Mouse (Mus musculus): Measurements from ENCODE around the gene Syt1.

Syt1 gene

GRCm38 (mm10) chr10:108884520-108884919 lies 126.3 kb downstream of the Syt1 start:
- DNase-seq, result no peak

GRCm38 (mm10) chr10:108880372-108880771 lies 130.4 kb downstream of the Syt1 start:
- no peak for DNase-seq

GRCm38 (mm10) chr10:108875730-108876129 lies 135.1 kb downstream of the Syt1 start:
- DNase-seq, result no peak

- DNase-seq, result no peak
Observed at GRCm38 (mm10) chr10:108874687-108875086, 136.1 kb downstream of the Syt1 start.

- DNase-seq, result no peak
Observed at GRCm38 (mm10) chr10:108872359-108872758, 138.4 kb downstream of the Syt1 start.

- no peak for DNase-seq
Observed at GRCm38 (mm10) chr10:108870586-108870985, 140.2 kb downstream of the Syt1 start.

GRCm38 (mm10) chr10:108868136-108868535 lies 142.6 kb downstream of the Syt1 start:
- DNase-seq, result no peak

- DNase-seq, result peak; percentile 27
Observed at GRCm38 (mm10) chr10:108867202-108867601, 143.6 kb downstream of the Syt1 start.

GRCm38 (mm10) chr10:108865586-108865985 lies 145.2 kb downstream of the Syt1 start:
- no peak for DNase-seq

GRCm38 (mm10) chr10:108855986-108856385 lies 154.8 kb downstream of the Syt1 start:
- no peak for DNase-seq

- no peak for DNase-seq
Observed at GRCm38 (mm10) chr10:108852757-108853156, 158.0 kb downstream of the Syt1 start.

GRCm38 (mm10) chr10:108837434-108837833 lies 173.3 kb downstream of the Syt1 start:
- DNase-seq, result no peak

GRCm38 (mm10) chr10:108832248-108832647 lies 178.5 kb downstream of the Syt1 start:
- no peak for DNase-seq

- DNase-seq, result no peak
Observed at GRCm38 (mm10) chr10:108831801-108832200, 179.0 kb downstream of the Syt1 start.

GRCm38 (mm10) chr10:108822273-108822672 lies 188.5 kb downstream of the Syt1 start:
- DNase-seq, result no peak

GRCm38 (mm10) chr10:108815339-108815738 lies 195.4 kb downstream of the Syt1 start:
- no peak for DNase-seq

GRCm38 (mm10) chr10:108804380-108804779 lies 206.4 kb downstream of the Syt1 start:
- DNase-seq, result no peak

- no peak for DNase-seq
Observed at GRCm38 (mm10) chr10:108800776-108801175, 210.0 kb downstream of the Syt1 start.

- DNase-seq, result no peak
Observed at GRCm38 (mm10) chr10:108798826-108799225, 212.0 kb downstream of the Syt1 start.

- no peak for DNase-seq
Observed at GRCm38 (mm10) chr10:108782817-108783216, 228.0 kb downstream of the Syt1 start.

GRCm38 (mm10) chr10:108780614-108781013 lies 230.2 kb downstream of the Syt1 start:
- no peak for DNase-seq

GRCm38 (mm10) chr10:108776735-108777134 lies 234.0 kb downstream of the Syt1 start:
- DNase-seq, result no peak

GRCm38 (mm10) chr10:108771081-108771480 lies 239.7 kb downstream of the Syt1 start:
- no peak for DNase-seq

GRCm38 (mm10) chr10:108765564-108765963 lies 245.2 kb downstream of the Syt1 start:
- no peak for DNase-seq

GRCm38 (mm10) chr10:108763722-108764121 lies 247.1 kb downstream of the Syt1 start:
- no peak for DNase-seq

GRCm38 (mm10) chr10:108753304-108753703 lies 257.5 kb downstream of the Syt1 start:
- DNase-seq, result no peak
